Mouse (Mus musculus) heart, postnatal 0 days (tissue): ENCODE measurements around the gene Cdr2l.

Experiments used
- CTCF ChIP-seq: IDR thresholded peaks from 2 replicates; pipeline ENCODE4 v1.5.1; 2016; ENCODE audit warnings: antibody characterized with exemption, control low read depth, low read depth
- EP300 ChIP-seq: IDR thresholded peaks from 2 replicates; pipeline ENCODE4 v1.6.1; 2016; ENCODE audit warnings: antibody characterized with exemption, low read depth

DNA sequence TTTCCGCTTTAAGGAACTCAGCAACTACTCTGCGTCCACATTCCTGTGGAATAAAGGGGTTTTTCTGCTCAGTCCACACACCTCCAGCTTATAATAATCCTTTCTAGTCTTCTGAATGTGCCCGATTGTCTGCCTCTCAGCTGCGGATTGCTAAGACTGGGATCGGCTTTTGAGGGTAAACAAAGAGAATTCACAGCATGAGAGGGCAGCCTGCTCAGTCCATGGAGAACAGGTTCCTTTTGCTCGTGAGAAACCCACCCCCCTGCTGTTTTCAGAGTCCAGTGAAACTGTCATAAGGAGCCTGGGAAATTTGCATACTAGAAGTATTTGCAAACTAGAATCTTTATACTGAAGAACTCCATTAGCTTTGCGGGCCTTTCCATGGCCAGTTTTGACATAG lies 27.8 kb downstream of the Cdr2l start:
- TF ChIP-seq CTCF (no peak), EP300 (no peak)
